ENCODE assay signal across 14 mouse cellular contexts in genomic region chr19:47367271-47367879, GRCm38 (mm10).
DNase-seq lines count a peak whose midpoint lies in the region; ATAC-seq and TF ChIP-seq lines count a peak whose summit lies in the region.
"Had no signal": no experiment of that assay in that cellular context is flagged by ENCODE, and none has a peak within 500 bp of the region (broad histone marks: within the 10 kb centered on the region; RNA-seq: fewer than 3 reads in every experiment).

No protein-coding gene starts in this region.

- 45% methylated on average over 12 of the region's 12 CpGs for WGBS in heart, postnatal 0 days
- 91% methylated on average over 12 of the region's 12 CpGs for WGBS in embryonic facial prominence, embryonic 10.5 days

- no peak overlapping the region for H3K4me3 ChIP-seq in heart, postnatal 0 days (ENCODE audit: low read depth, low read length)
- H3K4me3 ChIP-seq in embryonic facial prominence, embryonic 10.5 days = no peak overlapping the region
- H3K4me3 ChIP-seq: midbrain, embryonic 12.5 days had no signal

- TF ChIP-seq EP300 in heart, postnatal 0 days (IDR thresholded peaks at IDR 0.05; ENCODE audit: low read depth) = no peak

- peak; percentile 45 for ATAC-seq in heart, postnatal 0 days (ENCODE audit: insufficient read depth, low read depth)
- ATAC-seq: forebrain, embryonic 16.5 days had no signal

- peaks cover 27% of the 10 kb centered on the region for H3K36me3 ChIP-seq in heart, postnatal 0 days (replicated peaks; ENCODE audit: control insufficient read depth, insufficient read depth, low read length)
- H3K36me3 ChIP-seq in embryonic facial prominence, embryonic 10.5 days (replicated peaks) = peaks cover 18% of the 10 kb centered on the region
- H3K36me3 ChIP-seq: midbrain, embryonic 12.5 days had no signal

- DNase-seq in adrenal gland, postnatal 14 days = peak; percentile 47
- DNase-seq in adrenal gland, adult (ENCODE audit: inconsistent age in 2 of 2, low spot score in 1 of 2) = no peak
- DNase-seq in heart, postnatal 0 days (ENCODE audit: low spot score) = no peak
- DNase-seq in heart, postnatal 14 days = no peak
- DNase-seq in embryonic facial prominence, embryonic 10.5 days (ENCODE audit: low spot score) = no peak
- DNase-seq in lung, postnatal 10 days = peak; percentile 52
- DNase-seq in urinary bladder, postnatal 14 days (ENCODE audit: low spot score) = no peak
- no peak for DNase-seq in left cerebral cortex, postnatal 14 days (ENCODE audit: low spot score in 2 of 2)
- DNase-seq: kidney, adult 2 months; right cerebral cortex, postnatal 14 days; thymus, postnatal 25 days had no signal

- H3K4me2 ChIP-seq in heart, postnatal 0 days (ENCODE audit: low read depth, low read length) = no peak overlapping the region
- H3K4me2 ChIP-seq: midbrain, embryonic 12.5 days had no signal

- peak overlapping the region; percentile 6; the same call in 1 of the 2 replicates for H3K27ac ChIP-seq in heart, postnatal 0 days (ENCODE audit: low read depth)
- H3K27ac ChIP-seq in embryonic facial prominence, embryonic 10.5 days (replicated peaks) = peak overlapping the region; percentile 72; the same call in 1 of the 2 replicates
- H3K27ac ChIP-seq: liver, embryonic 14.5 days; midbrain, embryonic 12.5 days had no signal

- peaks cover 17% of the 10 kb centered on the region for H3K4me1 ChIP-seq in heart, postnatal 0 days (ENCODE audit: control insufficient read depth, insufficient read depth)
- peaks cover 57% of the 10 kb centered on the region for H3K4me1 ChIP-seq in embryonic facial prominence, embryonic 10.5 days

- intact Hi-C loops in heart, postnatal 14 days (cut with DNase I) = no loop called here
- intact Hi-C loops in left cerebral cortex, postnatal 14 days (cut with DNase I) = no loop called here

- no peak overlapping the region for H3K9ac ChIP-seq in heart, postnatal 0 days (replicated peaks; ENCODE audit: low read depth, low read length)
- H3K9ac ChIP-seq: liver, embryonic 14.5 days; midbrain, embryonic 12.5 days had no signal

- H3K27me3 ChIP-seq in heart, postnatal 0 days (ENCODE audit: control insufficient read depth, insufficient read depth, low read length) = no peaks in the 10 kb centered on the region
- H3K27me3 ChIP-seq in embryonic facial prominence, embryonic 10.5 days (replicated peaks; ENCODE audit: low read depth, poor library complexity, severe bottlenecking) = no peaks in the 10 kb centered on the region
- H3K27me3 ChIP-seq: midbrain, embryonic 12.5 days had no signal

- TF ChIP-seq CTCF in heart, postnatal 0 days (IDR thresholded peaks at IDR 0.05; ENCODE audit: low read depth) = no peak

- H3K9me3 ChIP-seq in heart, postnatal 0 days (replicated peaks; ENCODE audit: control insufficient read depth, low read length) = no peaks in the 10 kb centered on the region
- H3K9me3 ChIP-seq in embryonic facial prominence, embryonic 10.5 days = 0 out of 2 replicates have a peak, but pooled peaks cover 2% of the 10 kb centered on the region
- H3K9me3 ChIP-seq: midbrain, embryonic 12.5 days had no signal

Comparison
In these comparisons a context has a peak if more than half of its experiments do, and no peak if none do; other contexts are left out.
1. DNase-seq: peak in adrenal gland, postnatal 14 days (single experiment) and lung, postnatal 10 days (single experiment); none in adrenal gland, adult (0 of 2), heart, postnatal 0 days (single experiment), heart, postnatal 14 days (0 of 2), embryonic facial prominence, embryonic 10.5 days (single experiment), urinary bladder, postnatal 14 days (single experiment) and left cerebral cortex, postnatal 14 days (0 of 2).